Mouse (Mus musculus): ENCODE measurements around the gene Ankrd53. TPM values are rescaled to one million over a fixed set of nuclear protein-coding genes. Genes with fewer than 3 reads are reported as not detected.

Gene Ankrd53
- 0.23 and 0.25 TPM in 2 replicates for polyA plus RNA-seq (2016; fragmentation: Nextera tagmentation; extraction: Ambion mirVana)

- H3K9me3 ChIP-seq: no peaks in the 10 kb centered on the region
- H3K9ac ChIP-seq (replicated peaks): peak within 1 kb of the TSS; percentile 46
- ATAC-seq (ENCODE audit: insufficient number of reproducible peaks, insufficient read depth, low FRiP score, low TSS enrichment, low read depth): no peak
- peak within 1 kb of the TSS; percentile 38 for H3K4me3 ChIP-seq (replicated peaks)
- H3K4me1 ChIP-seq (replicated peaks): peaks cover 16% of the 10 kb centered on the region
- no peak within 1 kb of the TSS for H3K27ac ChIP-seq
- H3K27me3 ChIP-seq: peaks cover 74% of the 10 kb centered on the region
- H3K4me2 ChIP-seq: peak within 1 kb of the TSS; percentile 66
- H3K36me3 ChIP-seq: no peaks in the 10 kb centered on the region
- WGBS: 15% methylated on average over 6 of the region's 6 CpGs
Measured at GRCm38 (mm10) chr6:83762344-83762743, at the start of gene Ankrd53. Ankrd53 (plus strand) TSS chr6:83762644.

GRCm38 (mm10) chr6:83713271-83714136 is 48.9 kb upstream of the Ankrd53 start:
- 6% methylated on average over 12 of the region's 12 CpGs for WGBS
- Histone ChIP-seq H3K36me3 (no peaks in the 10 kb centered on the region), H3K27me3 (peaks cover 98% of the 10 kb centered on the region), H3K4me3 (replicated peaks) (no peak overlapping the region), H3K27ac (no peak overlapping the region), H3K9me3 (no peaks in the 10 kb centered on the region), H3K4me1 (replicated peaks) (peaks cover 31% of the 10 kb centered on the region), H3K9ac (replicated peaks) (no peak overlapping the region), H3K4me2 (no peak overlapping the region)
- ATAC-seq (ENCODE audit: insufficient number of reproducible peaks, insufficient read depth, low FRiP score, low TSS enrichment, low read depth): no peak

- Histone ChIP-seq H3K4me1 (replicated peaks) (peaks cover 31% of the 10 kb centered on the region), H3K4me2 (peak overlapping the region; percentile 11; the same call in 1 of the 2 replicates), H3K9me3 (no peaks in the 10 kb centered on the region), H3K27me3 (peaks cover 97% of the 10 kb centered on the region), H3K9ac (replicated peaks) (no peak overlapping the region), H3K27ac (no peak overlapping the region), H3K4me3 (replicated peaks) (no peak overlapping the region), H3K36me3 (no peaks in the 10 kb centered on the region)
- ATAC-seq (ENCODE audit: insufficient number of reproducible peaks, insufficient read depth, low FRiP score, low TSS enrichment, low read depth): no peak
- WGBS: 2% methylated on average over 34 of the region's 34 CpGs
Measured at GRCm38 (mm10) chr6:83714221-83715123, 48.0 kb upstream of the Ankrd53 start.

GRCm38 (mm10) chr6:83715461-83716196 is 46.8 kb upstream of the Ankrd53 start:
- ATAC-seq (ENCODE audit: insufficient number of reproducible peaks, insufficient read depth, low FRiP score, low TSS enrichment, low read depth): no peak
- H3K4me3 ChIP-seq (replicated peaks): peak overlapping the region; percentile 8; the same call in 1 of the 2 replicates

GRCm38 (mm10) chr6:83717026-83717425 is 45.4 kb upstream of the Ankrd53 start:
- Histone ChIP-seq H3K27me3 (peaks cover 95% of the 10 kb centered on the region), H3K27ac (no peak overlapping the region), H3K4me1 (replicated peaks) (peaks cover 12% of the 10 kb centered on the region), H3K4me2 (no peak overlapping the region), H3K4me3 (replicated peaks) (no peak overlapping the region), H3K9ac (replicated peaks) (no peak overlapping the region), H3K36me3 (no peaks in the 10 kb centered on the region), H3K9me3 (no peaks in the 10 kb centered on the region)
- ATAC-seq (ENCODE audit: insufficient number of reproducible peaks, insufficient read depth, low FRiP score, low TSS enrichment, low read depth): no peak
- WGBS: 3% methylated on average over 8 of the region's 8 CpGs

More at GRCm38 (mm10) chr6:83715461-83716196, 46.8 kb upstream of the Ankrd53 start:
- H3K36me3 ChIP-seq: no peaks in the 10 kb centered on the region
- peaks cover 26% of the 10 kb centered on the region for H3K4me1 ChIP-seq (replicated peaks)
- H3K4me2 ChIP-seq: no peak overlapping the region
- H3K9me3 ChIP-seq: no peaks in the 10 kb centered on the region
- no peak overlapping the region for H3K27ac ChIP-seq
- peaks cover 95% of the 10 kb centered on the region for H3K27me3 ChIP-seq
- WGBS: 3% methylated on average over 30 of the region's 30 CpGs
- no peak overlapping the region for H3K9ac ChIP-seq (replicated peaks)

GRCm38 (mm10) chr6:83722526-83722925 is 39.9 kb upstream of the Ankrd53 start:
- Histone ChIP-seq H3K27me3 (peaks cover 58% of the 10 kb centered on the region), H3K9me3 (no peaks in the 10 kb centered on the region)

GRCm38 (mm10) chr6:83727178-83727577 is 35.3 kb upstream of the Ankrd53 start:
- no peak overlapping the region for H3K9ac ChIP-seq (replicated peaks)
- peaks cover 26% of the 10 kb centered on the region for H3K27me3 ChIP-seq
- H3K4me2 ChIP-seq: no peak overlapping the region
- no peak overlapping the region for H3K27ac ChIP-seq
- H3K36me3 ChIP-seq: no peaks in the 10 kb centered on the region
- 37% methylated on average over 4 of the region's 4 CpGs for WGBS
- ATAC-seq (ENCODE audit: insufficient number of reproducible peaks, insufficient read depth, low FRiP score, low TSS enrichment, low read depth): no peak
- H3K4me1 ChIP-seq (replicated peaks): no peaks in the 10 kb centered on the region
- no peak overlapping the region for H3K4me3 ChIP-seq (replicated peaks)
- H3K9me3 ChIP-seq: no peaks in the 10 kb centered on the region

More at GRCm38 (mm10) chr6:83722526-83722925, 39.9 kb upstream of the Ankrd53 start:
- Histone ChIP-seq H3K4me2 (no peak overlapping the region), H3K27ac (no peak overlapping the region), H3K4me1 (replicated peaks) (no peaks in the 10 kb centered on the region), H3K9ac (replicated peaks) (no peak overlapping the region), H3K36me3 (no peaks in the 10 kb centered on the region), H3K4me3 (replicated peaks) (no peak overlapping the region)
- 16% methylated on average over 6 of the region's 6 CpGs for WGBS
- no peak for ATAC-seq (ENCODE audit: insufficient number of reproducible peaks, insufficient read depth, low FRiP score, low TSS enrichment, low read depth)

GRCm38 (mm10) chr6:83728488-83728887 is 34.0 kb upstream of the Ankrd53 start:
- ATAC-seq (ENCODE audit: insufficient number of reproducible peaks, insufficient read depth, low FRiP score, low TSS enrichment, low read depth): no peak
- Histone ChIP-seq H3K4me3 (replicated peaks) (no peak overlapping the region), H3K9me3 (no peaks in the 10 kb centered on the region), H3K4me1 (replicated peaks) (no peaks in the 10 kb centered on the region), H3K36me3 (no peaks in the 10 kb centered on the region), H3K27ac (no peak overlapping the region), H3K4me2 (no peak overlapping the region), H3K27me3 (peaks cover 17% of the 10 kb centered on the region), H3K9ac (replicated peaks) (no peak overlapping the region)
- 92% methylated on average over 3 of the region's 3 CpGs for WGBS

- H3K9ac ChIP-seq (replicated peaks): no peak overlapping the region
- peaks cover 15% of the 10 kb centered on the region for H3K27me3 ChIP-seq
- no peaks in the 10 kb centered on the region for H3K36me3 ChIP-seq
- no peak for ATAC-seq (ENCODE audit: insufficient number of reproducible peaks, insufficient read depth, low FRiP score, low TSS enrichment, low read depth)
- H3K9me3 ChIP-seq: peaks cover 9% of the 10 kb centered on the region
- H3K4me3 ChIP-seq (replicated peaks): no peak overlapping the region
- no peak overlapping the region for H3K4me2 ChIP-seq
- no peak overlapping the region for H3K27ac ChIP-seq
- WGBS: 75% methylated on average over 14 of the region's 14 CpGs
- no peaks in the 10 kb centered on the region for H3K4me1 ChIP-seq (replicated peaks)
Measured at GRCm38 (mm10) chr6:83729350-83729970, 33.0 kb upstream of the Ankrd53 start.

- Histone ChIP-seq H3K27me3 (peaks cover 18% of the 10 kb centered on the region), H3K36me3 (no peaks in the 10 kb centered on the region), H3K27ac (no peak overlapping the region), H3K9ac (replicated peaks) (no peak overlapping the region), H3K4me3 (replicated peaks) (no peak overlapping the region), H3K4me2 (no peak overlapping the region), H3K9me3 (peaks cover 9% of the 10 kb centered on the region), H3K4me1 (replicated peaks) (no peaks in the 10 kb centered on the region)
- no peak for ATAC-seq (ENCODE audit: insufficient number of reproducible peaks, insufficient read depth, low FRiP score, low TSS enrichment, low read depth)
- whole genome bisulfite sequencing: 24% methylated on average over 5 of the region's 5 CpGs
Measured at GRCm38 (mm10) chr6:83731128-83731527, 31.3 kb upstream of the Ankrd53 start.

Data from limb, embryonic 12.5 days (tissue).